Mouse (Mus musculus): ENCODE measurements around the gene Nfx1. TPM values are rescaled to one million over a fixed set of nuclear protein-coding genes. Genes with fewer than 3 reads are reported as not detected.

Gene Nfx1
- polyA plus RNA-seq, 1 experiment from 2014 or later = 106 TPM

DNA sequence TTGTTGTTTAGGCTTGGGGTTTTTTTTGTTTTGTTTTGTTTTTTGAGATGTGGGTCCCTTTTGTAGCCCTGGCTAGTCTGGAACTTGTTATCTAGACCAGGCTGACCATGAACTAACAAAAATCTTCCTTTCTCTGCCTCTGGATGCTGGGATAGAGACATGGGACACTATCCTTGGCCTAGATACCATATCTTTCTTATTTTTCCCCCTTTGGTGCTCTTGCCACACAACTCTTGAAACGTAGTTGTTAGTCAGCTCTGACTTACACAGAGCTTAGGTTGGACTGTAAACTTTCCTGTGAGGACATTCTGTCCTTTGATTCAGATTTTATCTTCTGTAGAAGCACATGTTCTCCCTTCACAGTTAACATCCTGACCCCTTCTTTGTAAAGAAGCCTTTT lies 8.7 kb downstream of the Nfx1 start:
- no peaks in the 10 kb centered on the region for H3K27me3 ChIP-seq
- peaks cover 60% of the 10 kb centered on the region for H3K36me3 ChIP-seq
- peaks cover 7% of the 10 kb centered on the region; the same call in 1 of the 2 replicates for H3K4me1 ChIP-seq
- H3K9ac ChIP-seq = no peak overlapping the region
- WGBS = 97% methylated on average over 1 of the region's 1 CpGs
- H3K9me3 ChIP-seq = no peaks in the 10 kb centered on the region
- no peak overlapping the region for H3K4me3 ChIP-seq
- H3K4me2 ChIP-seq (replicated peaks) = no peak overlapping the region
- ATAC-seq (ENCODE audit: low FRiP score, low read depth) = no peak
- H3K27ac ChIP-seq = no peak overlapping the region

DNA sequence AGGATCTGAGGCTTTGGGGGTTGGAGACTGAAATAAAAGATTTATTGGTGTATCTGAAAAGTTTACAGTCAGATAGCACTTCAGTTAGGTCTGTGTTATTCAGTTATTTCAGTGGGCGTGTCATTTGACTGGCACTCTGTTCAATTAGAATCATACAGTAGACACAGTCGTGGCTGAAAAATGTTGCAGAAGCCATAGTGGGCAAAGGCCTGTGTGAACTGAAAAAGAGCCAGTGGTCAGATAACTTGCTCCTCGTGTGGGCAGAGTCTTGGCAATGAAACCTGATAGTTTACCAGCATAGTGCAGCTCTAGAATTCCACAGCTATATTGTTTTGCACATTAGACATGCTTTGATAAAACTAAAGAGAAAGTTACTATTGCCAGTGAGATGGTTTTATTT lies 11.8 kb downstream of the Nfx1 start:
- H3K4me2 ChIP-seq (replicated peaks) = no peak overlapping the region
- H3K4me3 ChIP-seq = no peak overlapping the region
- no peaks in the 10 kb centered on the region for H3K27me3 ChIP-seq
- H3K9ac ChIP-seq = no peak overlapping the region
- peaks cover 7% of the 10 kb centered on the region; the same call in 1 of the 2 replicates for H3K4me1 ChIP-seq
- no peaks in the 10 kb centered on the region for H3K9me3 ChIP-seq
- H3K36me3 ChIP-seq = peaks cover 71% of the 10 kb centered on the region
- no peak for ATAC-seq (ENCODE audit: low FRiP score, low read depth)
- no peak overlapping the region for H3K27ac ChIP-seq
- WGBS = 58% methylated on average over 3 of the region's 3 CpGs

DNA sequence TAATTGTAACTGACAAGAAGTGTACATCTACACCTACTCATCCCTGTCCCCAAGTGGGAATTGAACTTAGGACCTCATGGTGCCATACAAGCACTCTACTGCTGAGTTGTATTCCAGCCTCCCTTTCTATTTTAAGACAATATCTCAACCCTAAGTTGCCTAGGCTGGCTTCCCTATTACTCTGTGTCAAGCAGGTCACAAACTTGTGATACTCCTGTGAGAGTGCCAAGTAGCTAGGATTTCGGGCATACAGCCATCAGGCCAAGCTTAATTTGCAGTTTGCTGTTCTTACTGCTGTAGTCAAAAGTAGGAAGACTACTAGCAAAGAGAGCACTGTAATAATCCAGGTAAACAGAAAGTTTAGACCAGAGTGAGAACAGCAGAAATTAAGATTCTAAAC lies 13.0 kb downstream of the Nfx1 start:
- Histone ChIP-seq H3K36me3 (peaks cover 70% of the 10 kb centered on the region), H3K27me3 (no peaks in the 10 kb centered on the region), H3K4me2 (replicated peaks) (no peak overlapping the region), H3K4me1 (peaks cover 7% of the 10 kb centered on the region; the same call in 1 of the 2 replicates), H3K9ac (no peak overlapping the region), H3K9me3 (no peaks in the 10 kb centered on the region), H3K27ac (no peak overlapping the region), H3K4me3 (no peak overlapping the region)
- no peak for ATAC-seq (ENCODE audit: low FRiP score, low read depth)
- WGBS = 87% methylated on average over 1 of the region's 1 CpGs

DNA sequence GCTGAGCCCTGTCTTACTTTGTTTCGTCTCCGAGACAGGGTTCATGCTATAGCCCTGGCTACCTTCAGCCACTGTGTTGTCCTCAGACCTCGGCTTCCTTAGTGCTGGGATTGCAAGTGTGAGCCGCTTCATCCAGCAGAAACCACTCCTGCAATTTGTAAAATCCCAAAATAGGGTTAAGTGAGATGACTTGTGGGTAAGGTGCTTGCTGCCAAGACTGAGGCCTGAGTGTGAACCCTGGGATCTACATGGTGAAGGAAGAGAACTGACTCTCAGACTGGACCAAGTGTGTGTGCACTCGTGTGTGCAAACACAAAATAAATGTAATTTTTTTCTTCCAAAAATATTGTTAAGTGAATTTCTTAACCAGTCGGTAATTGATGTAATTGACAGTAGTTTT lies 18.9 kb downstream of the Nfx1 start:
- Histone ChIP-seq H3K4me3 (no peak overlapping the region), H3K27me3 (no peaks in the 10 kb centered on the region), H3K9me3 (no peaks in the 10 kb centered on the region), H3K9ac (no peak overlapping the region), H3K27ac (no peak overlapping the region), H3K4me2 (replicated peaks) (no peak overlapping the region), H3K4me1 (no peaks in the 10 kb centered on the region), H3K36me3 (peaks cover 87% of the 10 kb centered on the region)
- 89% methylated on average over 6 of the region's 6 CpGs for WGBS
- ATAC-seq (ENCODE audit: low FRiP score, low read depth) = no peak

DNA sequence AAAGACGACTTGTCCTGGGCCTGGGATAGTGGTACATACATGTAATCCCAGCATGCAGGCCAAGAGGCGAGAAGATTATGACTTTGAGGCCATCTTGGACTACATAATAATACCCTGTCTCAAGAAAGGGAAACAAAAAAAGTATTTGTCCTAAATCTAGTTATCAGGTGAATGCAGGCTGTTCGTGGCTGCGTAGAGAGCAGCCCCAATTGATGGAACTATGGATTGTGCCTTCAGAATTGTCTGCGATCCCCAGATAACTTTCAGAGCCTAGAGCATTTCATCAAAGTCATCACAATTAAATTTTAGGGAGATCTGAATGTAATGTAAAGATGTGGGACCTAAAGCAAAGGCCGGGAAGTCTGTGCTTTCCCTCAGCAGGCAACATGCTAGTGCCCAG lies 25.6 kb downstream of the Nfx1 start:
- Histone ChIP-seq H3K27ac (no peak overlapping the region), H3K4me2 (replicated peaks) (no peak overlapping the region), H3K27me3 (no peaks in the 10 kb centered on the region), H3K4me3 (no peak overlapping the region), H3K9ac (no peak overlapping the region), H3K36me3 (peaks cover 89% of the 10 kb centered on the region), H3K4me1 (no peaks in the 10 kb centered on the region), H3K9me3 (no peaks in the 10 kb centered on the region)
- no peak for ATAC-seq (ENCODE audit: low FRiP score, low read depth)
- whole genome bisulfite sequencing = 96% methylated on average over 6 of the region's 6 CpGs

DNA sequence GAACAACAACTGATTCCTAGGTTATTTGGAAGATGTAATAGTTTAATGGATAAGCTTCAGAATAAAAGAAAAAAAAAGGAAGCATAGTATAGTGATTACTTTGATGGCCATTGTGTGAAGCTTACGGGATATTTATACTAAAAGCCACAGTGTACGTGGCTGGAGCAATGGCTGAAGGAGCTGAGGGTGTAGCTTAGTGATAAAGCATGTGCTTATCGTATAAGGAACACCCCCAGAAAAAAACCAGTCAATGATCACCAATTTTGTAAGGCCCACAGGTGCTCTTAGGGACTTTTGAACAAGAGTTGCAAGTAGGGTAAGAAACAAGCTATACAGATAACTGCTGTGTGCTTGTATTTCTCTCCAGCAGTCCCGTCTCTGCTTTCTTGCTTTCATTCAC lies 27.2 kb downstream of the Nfx1 start:
- Histone ChIP-seq H3K27me3 (no peaks in the 10 kb centered on the region), H3K4me1 (no peaks in the 10 kb centered on the region), H3K9ac (no peak overlapping the region), H3K27ac (no peak overlapping the region), H3K4me3 (no peak overlapping the region), H3K36me3 (peaks cover 89% of the 10 kb centered on the region), H3K4me2 (replicated peaks) (no peak overlapping the region), H3K9me3 (no peaks in the 10 kb centered on the region)
- no peak for ATAC-seq (ENCODE audit: low FRiP score, low read depth)
- WGBS = 94% methylated on average over 4 of the region's 4 CpGs

DNA sequence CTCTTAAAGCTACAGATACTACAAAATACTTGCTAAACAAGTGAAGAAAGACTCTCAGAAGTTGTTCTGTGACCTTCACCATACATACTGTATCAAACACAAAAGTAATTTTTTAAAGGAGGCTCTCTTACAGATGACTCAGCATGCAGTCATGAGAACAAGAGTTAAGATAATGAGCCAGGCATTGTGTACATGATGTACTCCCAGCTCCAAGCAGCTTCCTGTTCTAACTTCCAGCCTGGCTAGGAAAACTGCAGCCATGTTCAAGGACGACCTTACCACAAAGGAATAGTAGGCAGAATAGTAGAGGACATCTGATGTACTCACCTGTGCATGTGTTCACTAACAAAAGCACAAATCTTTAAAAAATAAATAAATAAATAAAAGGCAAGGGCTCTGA lies 29.6 kb downstream of the Nfx1 start:
- H3K9me3 ChIP-seq = no peaks in the 10 kb centered on the region
- no peak overlapping the region for H3K27ac ChIP-seq
- ATAC-seq (ENCODE audit: low FRiP score, low read depth) = no peak
- H3K9ac ChIP-seq = no peak overlapping the region
- peaks cover 95% of the 10 kb centered on the region for H3K36me3 ChIP-seq
- H3K4me1 ChIP-seq = no peaks in the 10 kb centered on the region
- no peak overlapping the region for H3K4me3 ChIP-seq
- WGBS = 81% methylated on average over 1 of the region's 1 CpGs
- H3K4me2 ChIP-seq (replicated peaks) = no peak overlapping the region
- no peaks in the 10 kb centered on the region for H3K27me3 ChIP-seq

DNA sequence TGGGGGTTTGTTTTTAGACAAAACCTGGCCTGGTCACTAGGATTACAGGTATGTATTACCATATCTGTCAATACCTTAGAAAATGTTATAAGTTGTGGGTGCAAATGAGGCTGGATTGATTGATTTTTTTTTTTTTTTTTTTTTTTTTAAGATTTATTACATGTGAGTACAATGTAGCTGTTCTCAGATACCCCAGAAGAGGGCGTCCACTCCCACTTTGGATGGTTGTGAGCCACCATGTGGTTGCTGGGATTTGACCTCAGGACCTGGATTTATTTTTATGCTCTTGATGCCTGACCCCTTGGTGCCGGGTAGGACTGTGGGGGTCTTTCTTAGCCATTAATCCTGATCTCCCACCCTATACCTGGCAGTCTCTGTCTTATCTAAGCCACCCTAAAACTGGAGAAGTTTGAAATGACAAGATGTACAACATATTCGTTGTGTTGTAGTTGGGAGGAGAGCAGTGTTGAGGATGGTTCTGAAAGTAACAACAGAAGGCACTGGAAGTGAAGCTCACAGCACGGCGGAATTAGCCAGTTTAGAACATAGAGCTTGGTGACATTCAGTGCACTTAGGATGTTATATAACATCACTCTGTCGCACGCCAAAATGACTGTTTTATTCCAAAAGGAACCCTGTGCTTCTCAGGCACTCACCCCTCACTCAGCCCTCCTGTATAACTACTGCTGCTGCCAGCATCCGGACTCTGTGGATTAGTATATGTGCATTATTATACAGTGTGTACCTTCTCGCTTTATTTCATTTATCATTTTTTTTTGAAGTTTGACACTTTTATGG lies 30.3 kb downstream of the Nfx1 start:
- no peak for ATAC-seq (ENCODE audit: low FRiP score, low read depth)
- WGBS = 88% methylated on average over 9 of the region's 9 CpGs

DNA sequence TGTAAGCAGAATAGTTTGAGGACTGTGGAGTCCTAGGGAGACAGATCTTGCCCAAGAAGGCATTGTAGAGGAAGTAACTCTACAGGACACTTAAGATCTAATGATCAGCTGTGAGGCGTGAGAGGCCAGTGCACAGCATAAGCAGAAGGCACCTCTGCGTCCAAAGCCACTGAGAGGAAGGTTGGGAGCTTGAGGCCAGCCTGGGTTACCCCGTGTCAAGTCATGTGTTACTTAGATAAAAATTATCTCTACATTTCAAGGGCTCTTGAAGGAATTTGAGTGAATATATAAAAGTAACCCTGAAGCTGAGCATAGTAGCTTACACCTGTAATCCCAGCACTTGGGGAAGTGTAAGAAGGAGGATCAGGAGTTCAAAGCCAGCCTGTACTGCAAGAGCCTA lies 42.6 kb downstream of the Nfx1 start:
- H3K4me2 ChIP-seq (replicated peaks) = no peak overlapping the region
- no peak overlapping the region for H3K4me3 ChIP-seq
- peaks cover 92% of the 10 kb centered on the region for H3K36me3 ChIP-seq
- H3K27me3 ChIP-seq = no peaks in the 10 kb centered on the region
- no peak overlapping the region for H3K27ac ChIP-seq
- H3K9ac ChIP-seq = no peak overlapping the region
- H3K9me3 ChIP-seq = no peaks in the 10 kb centered on the region
- 96% methylated on average over 3 of the region's 3 CpGs for WGBS
- no peak for ATAC-seq (ENCODE audit: low FRiP score, low read depth)
- H3K4me1 ChIP-seq = no peaks in the 10 kb centered on the region

More for the DNA sequence above, 30.3 kb downstream of the Nfx1 start:
- Histone ChIP-seq H3K4me1 (no peaks in the 10 kb centered on the region), H3K9me3 (no peaks in the 10 kb centered on the region), H3K4me3 (no peak overlapping the region), H3K9ac (no peak overlapping the region), H3K4me2 (replicated peaks) (no peak overlapping the region), H3K27me3 (no peaks in the 10 kb centered on the region), H3K36me3 (peaks cover 90% of the 10 kb centered on the region), H3K27ac (no peak overlapping the region)

DNA sequence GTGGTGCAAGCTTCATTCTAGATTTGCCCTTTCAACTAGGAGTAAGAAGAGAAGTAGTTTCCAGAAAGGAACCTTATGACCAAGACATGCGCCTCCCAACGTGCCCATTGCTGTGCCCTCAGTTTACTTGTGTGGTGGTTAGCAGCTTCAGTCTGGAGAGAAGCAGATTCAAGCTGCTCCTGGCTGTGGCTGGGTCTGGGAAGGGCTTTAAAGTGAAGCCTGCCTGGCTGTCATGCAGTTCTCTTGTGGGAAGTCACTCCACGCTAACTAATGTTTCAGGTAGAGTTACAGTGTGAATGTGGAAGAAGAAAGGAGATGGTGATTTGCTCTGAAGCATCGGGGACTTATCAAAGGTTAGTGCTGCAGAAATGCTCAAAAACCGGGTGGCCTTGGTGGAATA lies 45.1 kb downstream of the Nfx1 start:
- Histone ChIP-seq H3K4me3 (no peak overlapping the region), H3K4me2 (replicated peaks) (no peak overlapping the region), H3K9ac (no peak overlapping the region), H3K9me3 (no peaks in the 10 kb centered on the region), H3K27me3 (no peaks in the 10 kb centered on the region), H3K4me1 (no peaks in the 10 kb centered on the region), H3K27ac (no peak overlapping the region), H3K36me3 (peaks cover 92% of the 10 kb centered on the region)
- 94% methylated on average over 5 of the region's 5 CpGs for WGBS
- no peak for ATAC-seq (ENCODE audit: low FRiP score, low read depth)

DNA sequence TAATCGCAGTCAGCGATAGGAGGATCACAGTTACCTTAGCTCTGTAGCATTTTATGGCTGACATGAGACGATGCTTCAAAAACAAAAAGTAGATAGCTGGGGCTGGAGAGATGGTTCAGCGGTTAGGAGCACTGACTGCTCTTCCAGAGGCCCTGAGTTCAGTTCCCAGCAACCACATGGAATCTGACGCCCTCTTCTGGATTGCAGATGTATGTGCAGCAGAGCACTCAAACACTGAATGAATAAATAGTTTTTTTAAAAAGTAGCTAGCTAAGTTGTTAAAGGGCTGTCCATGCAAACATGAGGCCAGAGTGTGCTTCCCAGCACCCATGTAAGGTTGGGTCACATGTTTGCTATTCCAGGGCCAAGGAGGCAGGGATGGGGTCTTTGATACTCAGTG lies 50.4 kb downstream of the Nfx1 start:
- H3K27ac ChIP-seq = no peak overlapping the region
- no peak overlapping the region for H3K4me3 ChIP-seq
- WGBS = 86% methylated on average over 5 of the region's 5 CpGs
- peaks cover 89% of the 10 kb centered on the region for H3K36me3 ChIP-seq
- H3K9me3 ChIP-seq = no peaks in the 10 kb centered on the region
- no peak for ATAC-seq (ENCODE audit: low FRiP score, low read depth)
- H3K27me3 ChIP-seq = no peaks in the 10 kb centered on the region
- H3K9ac ChIP-seq = no peak overlapping the region
- no peaks in the 10 kb centered on the region for H3K4me1 ChIP-seq
- H3K4me2 ChIP-seq (replicated peaks) = no peak overlapping the region

DNA sequence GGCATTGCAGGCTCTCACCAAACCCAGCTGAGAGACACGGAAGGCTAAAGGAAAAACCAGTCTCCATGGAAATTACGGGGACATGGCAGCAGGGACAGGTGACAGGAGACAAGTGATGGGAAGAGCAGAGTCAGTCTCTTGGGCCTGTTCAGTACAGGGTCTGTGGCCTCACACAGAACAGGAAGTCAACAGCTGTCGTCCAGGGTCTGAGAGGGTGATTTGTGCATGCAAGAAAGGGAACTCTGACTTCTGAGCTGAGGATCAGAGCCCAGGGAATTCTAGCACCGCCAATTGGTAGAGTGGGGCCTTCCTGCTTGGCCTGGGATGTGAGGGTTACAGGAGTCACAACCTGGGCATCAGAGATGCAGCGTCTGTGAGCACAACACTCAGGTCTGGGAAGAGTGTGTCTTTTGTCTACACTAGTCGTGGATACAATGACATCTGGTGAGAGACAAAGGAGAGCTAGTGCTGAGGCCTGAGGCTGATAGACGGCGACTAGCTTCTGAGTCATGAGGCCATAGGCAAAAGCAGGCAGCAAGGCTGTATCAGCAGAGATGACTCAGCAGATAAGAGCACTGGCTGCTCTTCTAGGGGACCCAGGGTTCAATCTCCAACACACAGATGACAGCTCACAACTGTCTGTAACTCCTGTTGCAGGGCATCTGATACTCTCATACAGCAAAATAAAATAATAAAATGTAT lies 55.5 kb downstream of the Nfx1 start:
- no peak overlapping the region for H3K27ac ChIP-seq
- H3K4me3 ChIP-seq = no peak overlapping the region
- ATAC-seq (ENCODE audit: low FRiP score, low read depth) = no peak
- no peaks in the 10 kb centered on the region for H3K9me3 ChIP-seq
- WGBS = 70% methylated on average over 8 of the region's 8 CpGs
- peaks cover 78% of the 10 kb centered on the region for H3K36me3 ChIP-seq
- H3K4me1 ChIP-seq = no peaks in the 10 kb centered on the region
- no peaks in the 10 kb centered on the region for H3K27me3 ChIP-seq
- H3K9ac ChIP-seq = no peak overlapping the region
- H3K4me2 ChIP-seq (replicated peaks) = no peak overlapping the region

Measured in limb, embryonic 13.5 days (tissue).